Mouse (Mus musculus) thymus, adult 2 months (tissue): ENCODE results near the gene Atp8a2.

Source experiments
- CTCF ChIP-seq: fragments of 200-500 bp; IDR thresholded peaks from 2 replicates; pipeline ENCODE4 v1.5.1; 2012; ENCODE audit warnings: mild to moderate bottlenecking, control low read depth, low read length, moderate library complexity, borderline replicate concordance; ENCODE audit not compliant: control insufficient read depth, poor library complexity, insufficient read depth; ENCODE audit errors: extremely low read depth
- POLR2A ChIP-seq: fragments of 200-500 bp; IDR thresholded peaks from 2 replicates; pipeline ENCODE4 v1.6.1; 2012; ENCODE audit warnings: mild to moderate bottlenecking, low read length, control low read depth, moderate library complexity; ENCODE audit not compliant: control insufficient read depth, poor library complexity, insufficient read depth; ENCODE audit errors: extremely low read depth

- TF ChIP-seq POLR2A (no peak), CTCF (no peak)
Observed at GRCm38 (mm10) chr14:60163367-60163766, 33.6 kb downstream of the Atp8a2 start.
